Mouse (Mus musculus) liver, embryonic 12.5 days (tissue): ENCODE measurements around the gene Coro1b. TPM values are rescaled to one million over a fixed set of nuclear protein-coding genes. Genes with fewer than 3 reads are reported as not detected.
A peak's percentile ranks its signal among the peaks of the same experiment; 100 is the strongest.
"Not testable (repeated sequence)": the region's sequence is repeated elsewhere in the genome, so short reads cannot be mapped to it uniquely, and the experiment has no call there.

Source experiments
- ATAC-seq: fragments of 200-750 bp; cut with Nextera tagmentation; 2 replicates; pipeline ENCODE4 v1.8.0; 2017; ENCODE audit warnings: moderate number of reproducible peaks, mild to moderate bottlenecking, moderate library complexity
- H3K27ac ChIP-seq: fragments of 300-500 bp; sonication (generic); 2 replicates; pipeline ENCODE4 v1.5.1; 2016; ENCODE audit warnings: mild to moderate bottlenecking
- H3K27me3 ChIP-seq: fragments of 300-500 bp; sonication (generic); replicated peaks from 2 replicates; pipeline ENCODE4 v1.6.1; 2016; ENCODE audit warnings: mild to moderate bottlenecking, moderate library complexity
- H3K36me3 ChIP-seq: fragments of 300-500 bp; sonication (generic); 2 replicates; pipeline ENCODE4 v1.6.1; 2016; ENCODE audit warnings: mild to moderate bottlenecking, moderate library complexity
- H3K4me1 ChIP-seq: fragments of 300-500 bp; sonication (generic); 2 replicates; pipeline ENCODE4 v1.6.1; 2016
- H3K4me2 ChIP-seq: fragments of 300-500 bp; sonication (generic); 2 replicates; pipeline ENCODE4 v1.6.1; 2016; ENCODE audit warnings: mild to moderate bottlenecking, moderate library complexity
- H3K4me3 ChIP-seq: fragments of 300-500 bp; sonication (generic); 2 replicates; pipeline ENCODE4 v1.5.1; 2016; ENCODE audit warnings: mild to moderate bottlenecking, moderate library complexity
- H3K9ac ChIP-seq: fragments of 300-500 bp; sonication (generic); 2 replicates; pipeline ENCODE4 v1.6.1; 2016; ENCODE audit warnings: mild to moderate bottlenecking, moderate library complexity
- H3K9me3 ChIP-seq: fragments of 300-500 bp; sonication (generic); replicated peaks from 2 replicates; pipeline ENCODE4 v1.6.1; 2016; ENCODE audit warnings: mild to moderate bottlenecking, moderate library complexity
- WGBS: fragments of 180-500 bp; shearing (Covaris S2); methylation state at CpG from one replicate; pipeline ENCODE4 v1.1.7; 2016; ENCODE audit not compliant: insufficient replicate concordance; 5-methylcytosine and 5-hydroxymethylcytosine counted together
- polyA plus RNA-seq: library from polyadenylated mRNA; unstranded; fragments of >200 nt; fragmentation: Nextera tagmentation; extraction: Ambion mirVana; gene quantifications from 2 replicates; pipeline ENCODE4 v1.2.1, GENCODE M21; 2016

Coro1b gene
- polyA plus RNA-seq, 1 experiment from 2014 or later = 86.5 TPM

GRCm38 (mm10) chr19:4135229-4135962 is 13.0 kb upstream of the Coro1b start:
- H3K9ac ChIP-seq, H3K9me3 ChIP-seq, ATAC-seq, H3K4me3 ChIP-seq, H3K27ac ChIP-seq: not testable (repeated sequence)
- Histone ChIP-seq H3K4me1 (peaks cover 35% of the 10 kb centered on the region), H3K4me2 (peak overlapping the region; percentile 47), H3K27me3 (peaks cover 23% of the 10 kb centered on the region), H3K36me3 (peaks cover 29% of the 10 kb centered on the region)
- 72% methylated on average over 6 of the region's 6 CpGs for WGBS

- WGBS = 18% methylated on average over 8 of the region's 8 CpGs
- Histone ChIP-seq H3K36me3 (peaks cover 26% of the 10 kb centered on the region), H3K27me3 (peaks cover 28% of the 10 kb centered on the region), H3K4me3 (peak overlapping the region; percentile 26; the same call in 1 of the 2 replicates), H3K4me1 (peaks cover 29% of the 10 kb centered on the region), H3K4me2 (peak overlapping the region; percentile 47)
- not testable (repeated sequence) for H3K9me3 ChIP-seq, H3K9ac ChIP-seq, H3K27ac ChIP-seq
- ATAC-seq = peak; percentile 50
Measured at GRCm38 (mm10) chr19:4135963-4136345, 12.5 kb upstream of the Coro1b start.

GRCm38 (mm10) chr19:4136463-4136862 is 12.0 kb upstream of the Coro1b start:
- Histone ChIP-seq H3K27me3 (peaks cover 31% of the 10 kb centered on the region), H3K4me1 (peaks cover 24% of the 10 kb centered on the region), H3K36me3 (peaks cover 21% of the 10 kb centered on the region), H3K9me3 (no peaks in the 10 kb centered on the region), H3K4me3 (no peak overlapping the region), H3K9ac (no peak overlapping the region), H3K4me2 (peak overlapping the region; percentile 47), H3K27ac (no peak overlapping the region)
- ATAC-seq = peak; percentile 48; the same call in 1 of the 2 replicates
- WGBS = 59% methylated on average over 5 of the region's 5 CpGs

- Histone ChIP-seq H3K27me3 (peaks cover 35% of the 10 kb centered on the region), H3K36me3 (peaks cover 7% of the 10 kb centered on the region), H3K9ac (no peak overlapping the region), H3K27ac (no peak overlapping the region), H3K9me3 (no peaks in the 10 kb centered on the region), H3K4me2 (no peak overlapping the region), H3K4me3 (no peak overlapping the region), H3K4me1 (peaks cover 15% of the 10 kb centered on the region)
- WGBS = 82% methylated on average over 5 of the region's 5 CpGs
- no peak for ATAC-seq
Measured at GRCm38 (mm10) chr19:4137913-4138312, 10.5 kb upstream of the Coro1b start.

GRCm38 (mm10) chr19:4139446-4139845 is 9.0 kb upstream of the Coro1b start, which contains the start of gene Gpr152:
TSS of gene Gpr152 (plus strand) at chr19:4139787.
- H3K4me1 ChIP-seq = peaks cover 15% of the 10 kb centered on the region
- ATAC-seq = no peak
- H3K27me3 ChIP-seq = peaks cover 45% of the 10 kb centered on the region
- H3K9ac ChIP-seq = no peak within 1 kb of the TSS
- H3K27ac ChIP-seq = no peak within 1 kb of the TSS
- WGBS = 68% methylated on average over 2 of the region's 2 CpGs
- H3K9me3 ChIP-seq = no peaks in the 10 kb centered on the region
- H3K4me2 ChIP-seq = no peak within 1 kb of the TSS
- H3K36me3 ChIP-seq = no peaks in the 10 kb centered on the region
- H3K4me3 ChIP-seq = no peak within 1 kb of the TSS

GRCm38 (mm10) chr19:4140147-4140546 is 8.3 kb upstream of the Coro1b start:
- Histone ChIP-seq H3K9me3 (no peaks in the 10 kb centered on the region), H3K27ac (no peak overlapping the region), H3K4me1 (peaks cover 13% of the 10 kb centered on the region), H3K36me3 (no peaks in the 10 kb centered on the region), H3K4me2 (no peak overlapping the region), H3K9ac (no peak overlapping the region), H3K4me3 (no peak overlapping the region), H3K27me3 (peaks cover 45% of the 10 kb centered on the region)
- no peak for ATAC-seq
- WGBS = 55% methylated on average over 6 of the region's 6 CpGs

- H3K27me3 ChIP-seq = peaks cover 37% of the 10 kb centered on the region
- no peak overlapping the region for H3K27ac ChIP-seq
- H3K4me1 ChIP-seq = peaks cover 1% of the 10 kb centered on the region
- no peak for ATAC-seq
- no peak overlapping the region for H3K4me3 ChIP-seq
- H3K4me2 ChIP-seq = no peak overlapping the region
- H3K9ac ChIP-seq = no peak overlapping the region
- H3K36me3 ChIP-seq = no peaks in the 10 kb centered on the region
- H3K9me3 ChIP-seq = no peaks in the 10 kb centered on the region
- WGBS = 79% methylated on average over 18 of the region's 18 CpGs
Measured at GRCm38 (mm10) chr19:4142416-4143173, 5.8 kb upstream of the Coro1b start.

- ATAC-seq = no peak
- H3K27ac ChIP-seq = no peak within 1 kb of the TSS
- H3K9ac ChIP-seq = no peak within 1 kb of the TSS
- H3K4me2 ChIP-seq = no peak within 1 kb of the TSS
- H3K4me3 ChIP-seq = no peak within 1 kb of the TSS
- H3K9me3 ChIP-seq = no peaks in the 10 kb centered on the region
- H3K27me3 ChIP-seq = peaks cover 34% of the 10 kb centered on the region
- no peaks in the 10 kb centered on the region for H3K36me3 ChIP-seq
- 64% methylated on average over 7 of the region's 7 CpGs for WGBS
- H3K4me1 ChIP-seq = peaks cover 11% of the 10 kb centered on the region
Measured at GRCm38 (mm10) chr19:4143759-4144268, 4.6 kb upstream of the Coro1b start, which contains the start of gene Cabp4. TSS of gene Cabp4 (minus strand) at chr19:4144033.

GRCm38 (mm10) chr19:4144550-4145498 is 3.6 kb upstream of the Coro1b start:
- H3K27ac ChIP-seq = no peak overlapping the region
- 66% methylated on average over 16 of the region's 16 CpGs for WGBS
- no peak for ATAC-seq

GRCm38 (mm10) chr19:4145936-4146335 is 2.5 kb upstream of the Coro1b start:
- Histone ChIP-seq H3K36me3 (peaks cover 12% of the 10 kb centered on the region), H3K9me3 (no peaks in the 10 kb centered on the region), H3K4me1 (peaks cover 25% of the 10 kb centered on the region), H3K9ac (no peak overlapping the region), H3K27me3 (peaks cover 17% of the 10 kb centered on the region; the same call in 1 of the 2 replicates), H3K27ac (no peak overlapping the region), H3K4me2 (no peak overlapping the region), H3K4me3 (no peak overlapping the region)
- no peak for ATAC-seq
- 75% methylated on average over 5 of the region's 5 CpGs for WGBS

More at GRCm38 (mm10) chr19:4144550-4145498, 3.6 kb upstream of the Coro1b start:
- Histone ChIP-seq H3K27me3 (peaks cover 28% of the 10 kb centered on the region), H3K4me2 (no peak overlapping the region), H3K9ac (no peak overlapping the region), H3K9me3 (no peaks in the 10 kb centered on the region), H3K36me3 (peaks cover 1% of the 10 kb centered on the region; the same call in 1 of the 2 replicates), H3K4me1 (peaks cover 21% of the 10 kb centered on the region), H3K4me3 (no peak overlapping the region)

- Histone ChIP-seq H3K36me3 (peaks cover 18% of the 10 kb centered on the region), H3K4me3 (no peak overlapping the region), H3K4me2 (no peak overlapping the region), H3K4me1 (peaks cover 28% of the 10 kb centered on the region), H3K9me3 (no peaks in the 10 kb centered on the region), H3K9ac (no peak overlapping the region), H3K27ac (no peak overlapping the region), H3K27me3 (peaks cover 14% of the 10 kb centered on the region; the same call in 1 of the 2 replicates)
- WGBS = 61% methylated on average over 12 of the region's 12 CpGs
- ATAC-seq = no peak
Measured at GRCm38 (mm10) chr19:4146366-4147021, 1.9 kb upstream of the Coro1b start.
